Mouse (Mus musculus) intestine, embryonic 15.5 days (tissue): ENCODE results near the gene Arap1. TPM values are rescaled to one million over a fixed set of nuclear protein-coding genes. Genes with fewer than 3 reads are reported as not detected.

Source experiments
- ATAC-seq: fragments of 200-750 bp; cut with Nextera tagmentation; 2 replicates; pipeline ENCODE4 v1.8.0; 2017; ENCODE audit warnings: moderate TSS enrichment, moderate library complexity
- H3K27ac ChIP-seq: fragments of 300-500 bp; sonication (generic); 2 replicates; pipeline ENCODE4 v1.5.1; 2015; ENCODE audit warnings: mild to moderate bottlenecking, inconsistent platforms
- H3K27me3 ChIP-seq: fragments of 300-500 bp; sonication (generic); replicated peaks from 2 replicates; pipeline ENCODE4 v1.6.1; 2015; ENCODE audit warnings: inconsistent platforms
- H3K36me3 ChIP-seq: fragments of 300-500 bp; sonication (generic); 2 replicates; pipeline ENCODE4 v1.6.1; 2015; ENCODE audit warnings: inconsistent platforms
- H3K4me1 ChIP-seq: fragments of 300-500 bp; sonication (generic); replicated peaks from 2 replicates; pipeline ENCODE4 v1.6.1; 2015; ENCODE audit warnings: inconsistent platforms
- H3K4me2 ChIP-seq: fragments of 300-500 bp; sonication (generic); replicated peaks from 2 replicates; pipeline ENCODE4 v1.6.1; 2015; ENCODE audit warnings: mild to moderate bottlenecking, inconsistent platforms
- H3K4me3 ChIP-seq: fragments of 300-500 bp; sonication (generic); replicated peaks from 2 replicates; pipeline ENCODE4 v1.5.1; 2015; ENCODE audit warnings: inconsistent platforms
- H3K9ac ChIP-seq: fragments of 300-500 bp; sonication (generic); 2 replicates; pipeline ENCODE4 v1.6.1; 2015; ENCODE audit warnings: inconsistent platforms
- H3K9me3 ChIP-seq: fragments of 300-500 bp; sonication (generic); 2 replicates; pipeline ENCODE4 v1.6.1; 2016; ENCODE audit warnings: inconsistent platforms
- WGBS: fragments of 180-500 bp; shearing (Covaris S2); methylation state at CpG from one replicate; pipeline ENCODE4 v1.1.7; 2015; 5-methylcytosine and 5-hydroxymethylcytosine counted together
- polyA plus RNA-seq: library from polyadenylated mRNA; unstranded; fragments of >200 nt; fragmentation: Nextera tagmentation; extraction: Ambion mirVana; gene quantifications from 2 replicates; pipeline ENCODE4 v1.2.1, GENCODE M21; 2015

Gene Arap1
- polyA plus RNA-seq, 1 experiment from 2014 or later: 58.4 TPM

- Histone ChIP-seq H3K4me3 (no peak overlapping the region), H3K9ac (no peak overlapping the region), H3K4me2 (no peak overlapping the region), H3K9me3 (no peaks in the 10 kb centered on the region), H3K4me1 (0 out of 2 replicates have a peak, but pooled peaks cover 4% of the 10 kb centered on the region), H3K36me3 (no peaks in the 10 kb centered on the region), H3K27me3 (no peaks in the 10 kb centered on the region), H3K27ac (no peak overlapping the region)
- 75% methylated on average over 7 of the region's 7 CpGs for WGBS
- no peak for ATAC-seq
Measured at GRCm38 (mm10) chr7:101369666-101370065, 21.8 kb downstream of the Arap1 start.

GRCm38 (mm10) chr7:101373082-101373481 lies 25.2 kb downstream of the Arap1 start:
- H3K27me3 ChIP-seq: no peaks in the 10 kb centered on the region
- no peak overlapping the region for H3K9ac ChIP-seq
- H3K36me3 ChIP-seq: no peaks in the 10 kb centered on the region
- no peak overlapping the region for H3K27ac ChIP-seq
- H3K4me2 ChIP-seq: no peak overlapping the region
- no peak for ATAC-seq
- no peak overlapping the region for H3K4me3 ChIP-seq
- H3K9me3 ChIP-seq: no peaks in the 10 kb centered on the region
- WGBS: 79% methylated on average over 26 of the region's 26 CpGs
- peaks cover 18% of the 10 kb centered on the region for H3K4me1 ChIP-seq

- Histone ChIP-seq H3K27me3 (no peaks in the 10 kb centered on the region), H3K9me3 (no peaks in the 10 kb centered on the region), H3K4me2 (no peak overlapping the region), H3K27ac (no peak overlapping the region), H3K36me3 (no peaks in the 10 kb centered on the region), H3K9ac (no peak overlapping the region), H3K4me3 (no peak overlapping the region), H3K4me1 (peaks cover 22% of the 10 kb centered on the region)
- no peak for ATAC-seq
Measured at GRCm38 (mm10) chr7:101374155-101374554, 26.3 kb downstream of the Arap1 start.

- Histone ChIP-seq H3K4me3 (no peak overlapping the region), H3K9me3 (no peaks in the 10 kb centered on the region), H3K27me3 (no peaks in the 10 kb centered on the region), H3K4me1 (peaks cover 30% of the 10 kb centered on the region), H3K36me3 (no peaks in the 10 kb centered on the region), H3K9ac (no peak overlapping the region), H3K27ac (peak overlapping the region; percentile 81; the same call in 1 of the 2 replicates), H3K4me2 (no peak overlapping the region)
- no peak for ATAC-seq
- WGBS: 75% methylated on average over 10 of the region's 10 CpGs
Measured at GRCm38 (mm10) chr7:101376701-101377340, 29.0 kb downstream of the Arap1 start.

- H3K9me3 ChIP-seq: no peaks in the 10 kb centered on the region
- H3K36me3 ChIP-seq: no peaks in the 10 kb centered on the region
- peaks cover 34% of the 10 kb centered on the region for H3K4me1 ChIP-seq
- peak overlapping the region; percentile 53; the same call in 1 of the 2 replicates for H3K9ac ChIP-seq
- 9% methylated on average over 7 of the region's 7 CpGs for WGBS
- peak overlapping the region; percentile 81 for H3K27ac ChIP-seq
- H3K4me3 ChIP-seq: peak overlapping the region; percentile 30
- H3K27me3 ChIP-seq: no peaks in the 10 kb centered on the region
- ATAC-seq: peak; percentile 95
- peak overlapping the region; percentile 62 for H3K4me2 ChIP-seq
Measured at GRCm38 (mm10) chr7:101377741-101378262, 29.9 kb downstream of the Arap1 start.

GRCm38 (mm10) chr7:101378285-101378684 lies 30.4 kb downstream of the Arap1 start:
- H3K27ac ChIP-seq: peak overlapping the region; percentile 81
- H3K4me1 ChIP-seq: peaks cover 34% of the 10 kb centered on the region
- H3K4me2 ChIP-seq: peak overlapping the region; percentile 62
- 47% methylated on average over 3 of the region's 3 CpGs for WGBS
- no peaks in the 10 kb centered on the region for H3K36me3 ChIP-seq
- H3K9ac ChIP-seq: peak overlapping the region; percentile 53
- ATAC-seq: no peak
- H3K4me3 ChIP-seq: peak overlapping the region; percentile 30
- no peaks in the 10 kb centered on the region for H3K9me3 ChIP-seq
- H3K27me3 ChIP-seq: no peaks in the 10 kb centered on the region

GRCm38 (mm10) chr7:101378796-101379465 lies 31.1 kb downstream of the Arap1 start:
- peak overlapping the region; percentile 17; the same call in 1 of the 2 replicates for H3K9ac ChIP-seq
- H3K4me2 ChIP-seq: peak overlapping the region; percentile 62
- H3K27me3 ChIP-seq: no peaks in the 10 kb centered on the region
- H3K9me3 ChIP-seq: no peaks in the 10 kb centered on the region
- peaks cover 37% of the 10 kb centered on the region for H3K4me1 ChIP-seq
- 44% methylated on average over 5 of the region's 5 CpGs for WGBS
- no peaks in the 10 kb centered on the region for H3K36me3 ChIP-seq
- H3K4me3 ChIP-seq: peak overlapping the region; percentile 30
- ATAC-seq: no peak
- peak overlapping the region; percentile 81; the same call in 1 of the 2 replicates for H3K27ac ChIP-seq

GRCm38 (mm10) chr7:101379732-101380131 lies 31.9 kb downstream of the Arap1 start:
- 54% methylated on average over 2 of the region's 2 CpGs for WGBS
- H3K27me3 ChIP-seq: no peaks in the 10 kb centered on the region
- peaks cover 44% of the 10 kb centered on the region for H3K4me1 ChIP-seq
- H3K4me2 ChIP-seq: peak overlapping the region; percentile 62
- 0 out of 2 replicates have a peak overlapping the region, but pooled peaks have one; percentile 3 for H3K9ac ChIP-seq
- no peak overlapping the region for H3K27ac ChIP-seq
- H3K9me3 ChIP-seq: no peaks in the 10 kb centered on the region
- no peak overlapping the region for H3K4me3 ChIP-seq
- no peak for ATAC-seq
- no peaks in the 10 kb centered on the region for H3K36me3 ChIP-seq

- Histone ChIP-seq H3K9me3 (no peaks in the 10 kb centered on the region), H3K27me3 (no peaks in the 10 kb centered on the region), H3K36me3 (no peaks in the 10 kb centered on the region), H3K9ac (no peak overlapping the region), H3K27ac (no peak overlapping the region), H3K4me3 (no peak overlapping the region), H3K4me2 (no peak overlapping the region), H3K4me1 (peaks cover 61% of the 10 kb centered on the region)
- no peak for ATAC-seq
- 84% methylated on average over 6 of the region's 6 CpGs for WGBS
Measured at GRCm38 (mm10) chr7:101381512-101381911, 33.6 kb downstream of the Arap1 start.

GRCm38 (mm10) chr7:101382378-101382777 lies 34.5 kb downstream of the Arap1 start:
- WGBS: 60% methylated on average over 8 of the region's 8 CpGs
- Histone ChIP-seq H3K4me1 (peaks cover 54% of the 10 kb centered on the region), H3K27ac (no peak overlapping the region)

GRCm38 (mm10) chr7:101383756-101384155 lies 35.9 kb downstream of the Arap1 start:
- Histone ChIP-seq H3K9ac (no peak overlapping the region), H3K4me1 (peaks cover 43% of the 10 kb centered on the region), H3K27me3 (no peaks in the 10 kb centered on the region), H3K9me3 (no peaks in the 10 kb centered on the region), H3K4me3 (no peak overlapping the region), H3K27ac (no peak overlapping the region; the same call in 1 of the 2 replicates), H3K4me2 (no peak overlapping the region), H3K36me3 (peaks cover 11% of the 10 kb centered on the region; the same call in 1 of the 2 replicates)
- WGBS: 80% methylated on average over 3 of the region's 3 CpGs
- ATAC-seq: no peak

More at GRCm38 (mm10) chr7:101382378-101382777, 34.5 kb downstream of the Arap1 start:
- Histone ChIP-seq H3K4me3 (no peak overlapping the region), H3K27me3 (no peaks in the 10 kb centered on the region), H3K36me3 (peaks cover 4% of the 10 kb centered on the region; the same call in 1 of the 2 replicates), H3K9ac (no peak overlapping the region), H3K9me3 (no peaks in the 10 kb centered on the region), H3K4me2 (no peak overlapping the region)
- no peak for ATAC-seq

- no peak for ATAC-seq
- H3K36me3 ChIP-seq: peaks cover 11% of the 10 kb centered on the region; the same call in 1 of the 2 replicates
- no peak overlapping the region for H3K4me3 ChIP-seq
- H3K27me3 ChIP-seq: no peaks in the 10 kb centered on the region
- no peaks in the 10 kb centered on the region for H3K9me3 ChIP-seq
- H3K4me2 ChIP-seq: peak overlapping the region; percentile 5; the same call in 1 of the 2 replicates
- no peak overlapping the region for H3K9ac ChIP-seq
- 46% methylated on average over 10 of the region's 10 CpGs for WGBS
- H3K27ac ChIP-seq: peak overlapping the region; percentile 73
- peaks cover 33% of the 10 kb centered on the region for H3K4me1 ChIP-seq
Measured at GRCm38 (mm10) chr7:101384931-101385330, 37.1 kb downstream of the Arap1 start.
